ENCODE assay signal across 9 mouse cellular contexts in genomic region chr4:137727506-137728187, GRCm38 (mm10).
DNase-seq lines count a peak whose midpoint lies in the region; ATAC-seq and TF ChIP-seq lines count a peak whose summit lies in the region.
"Had no signal": no experiment of that assay in that cellular context is flagged by ENCODE, and none has a peak within 500 bp of the region (broad histone marks: within the 10 kb centered on the region; RNA-seq: fewer than 3 reads in every experiment).

No protein-coding gene starts in this region.

- H3K9me3 ChIP-seq in hindbrain, postnatal 0 days (ENCODE audit: low read length), result no peaks in the 10 kb centered on the region
- no peaks in the 10 kb centered on the region for H3K9me3 ChIP-seq in liver, postnatal 0 days (ENCODE audit: low read length)
- H3K9me3 ChIP-seq in stomach, embryonic 16.5 days (replicated peaks; ENCODE audit: control insufficient read depth, low read length), result no peaks in the 10 kb centered on the region
- H3K9me3 ChIP-seq: megakaryocyte, embryonic 14.5 days had no signal

- no peak overlapping the region for H3K4me2 ChIP-seq in hindbrain, postnatal 0 days (ENCODE audit: low read depth, low read length)
- H3K4me2 ChIP-seq in liver, postnatal 0 days (ENCODE audit: low read depth, low read length), result no peak overlapping the region
- no peak overlapping the region for H3K4me2 ChIP-seq in stomach, embryonic 16.5 days (ENCODE audit: low read depth, low read length)

- peak; percentile 40 to 66 for DNase-seq in lung, adult 18-20 months
- DNase-seq in lung, adult 2 months, result no peak
- peak; percentile 56 for DNase-seq in embryo, embryonic 10 days (ENCODE audit: low spot score)
- DNase-seq in hindbrain, postnatal 0 days (ENCODE audit: low spot score), result peak; percentile 73
- DNase-seq in liver, postnatal 0 days, result peak; percentile 69
- no peak for DNase-seq in layer of hippocampus, adult 9-10 months (ENCODE audit: low spot score)
- no peak for DNase-seq in layer of hippocampus, postnatal 25 days (ENCODE audit: extremely low spot score in 1 of 2, low spot score in 1 of 2)

- no peak overlapping the region for H3K9ac ChIP-seq in hindbrain, postnatal 0 days (replicated peaks; ENCODE audit: low read length)
- H3K9ac ChIP-seq in liver, postnatal 0 days (replicated peaks), result no peak overlapping the region
- H3K9ac ChIP-seq in stomach, embryonic 16.5 days (ENCODE audit: low read length), result no peak overlapping the region

- no peaks in the 10 kb centered on the region for H3K4me1 ChIP-seq in lung, adult 2 months (ENCODE audit: control insufficient read depth, insufficient read depth, low read length)
- H3K4me1 ChIP-seq in hindbrain, postnatal 0 days (ENCODE audit: insufficient read depth, low read length), result 0 out of 2 replicates have a peak, but pooled peaks cover 4% of the 10 kb centered on the region
- no peaks in the 10 kb centered on the region for H3K4me1 ChIP-seq in liver, postnatal 0 days (ENCODE audit: insufficient read depth)
- H3K4me1 ChIP-seq in stomach, embryonic 16.5 days (ENCODE audit: control insufficient read depth, insufficient read depth, low read length), result peaks cover 14% of the 10 kb centered on the region

- TF ChIP-seq CTCF in lung, adult 2 months (IDR thresholded peaks at IDR 0.05; ENCODE audit: insufficient read depth, low read length), result no peak
- no peak for TF ChIP-seq CTCF in hindbrain, postnatal 0 days (IDR thresholded peaks at IDR 0.05; ENCODE audit: low read depth)
- no peak for TF ChIP-seq CTCF in liver, postnatal 0 days (IDR thresholded peaks at IDR 0.05; ENCODE audit: low read depth)

- TF ChIP-seq EP300 in liver, postnatal 0 days (IDR thresholded peaks at IDR 0.05; ENCODE audit: low read depth), result no peak

- no peak overlapping the region for H3K4me3 ChIP-seq in lung, adult 2 months (replicated peaks; ENCODE audit: extremely low read depth, low read depth, low read length)
- no peak overlapping the region for H3K4me3 ChIP-seq in hindbrain, postnatal 0 days (ENCODE audit: low read length)
- no peak overlapping the region for H3K4me3 ChIP-seq in liver, postnatal 0 days (ENCODE audit: low read depth, low read length)
- no peak overlapping the region for H3K4me3 ChIP-seq in stomach, embryonic 16.5 days (replicated peaks; ENCODE audit: low read length)
- H3K4me3 ChIP-seq: megakaryocyte, embryonic 14.5 days had no signal

- ATAC-seq in hindbrain, postnatal 0 days, result peak; percentile 9; the same call in 1 of the 2 replicates
- 0 out of 2 replicates have a peak, but pooled peaks have one; percentile 9 for ATAC-seq in liver, postnatal 0 days
- ATAC-seq in stomach, embryonic 16.5 days (ENCODE audit: insufficient read depth, low FRiP score), result peak; percentile 10; the same call in 1 of the 2 replicates

- no peak for TF ChIP-seq POLR2A in lung, adult 2 months (IDR thresholded peaks at IDR 0.05; ENCODE audit: borderline replicate concordance, extremely low read depth, low read depth, low read length)

- no peaks in the 10 kb centered on the region for H3K36me3 ChIP-seq in hindbrain, postnatal 0 days (ENCODE audit: insufficient read depth, low read length)
- no peaks in the 10 kb centered on the region for H3K36me3 ChIP-seq in liver, postnatal 0 days (replicated peaks; ENCODE audit: insufficient read depth, low read length)
- H3K36me3 ChIP-seq in stomach, embryonic 16.5 days (ENCODE audit: control insufficient read depth, insufficient read depth, low read length), result no peaks in the 10 kb centered on the region

- H3K27ac ChIP-seq in hindbrain, postnatal 0 days, result 0 out of 2 replicates have a peak overlapping the region, but pooled peaks have one; percentile 16
- H3K27ac ChIP-seq in liver, postnatal 0 days (ENCODE audit: low read depth), result no peak overlapping the region
- no peak overlapping the region for H3K27ac ChIP-seq in stomach, embryonic 16.5 days (ENCODE audit: low read length)

- no peaks in the 10 kb centered on the region for H3K27me3 ChIP-seq in hindbrain, postnatal 0 days (ENCODE audit: insufficient read depth, low read length)
- H3K27me3 ChIP-seq in liver, postnatal 0 days (ENCODE audit: insufficient read depth, low read length), result peaks cover 36% of the 10 kb centered on the region
- peaks cover 24% of the 10 kb centered on the region for H3K27me3 ChIP-seq in stomach, embryonic 16.5 days (ENCODE audit: control insufficient read depth, insufficient read depth, low read length)

- 20% methylated on average over 18 of the region's 18 CpGs for WGBS in lung, adult 2 months
- 13% methylated on average over 14 of the region's 18 CpGs for WGBS in hindbrain, postnatal 0 days
- WGBS in liver, postnatal 0 days (ENCODE audit: insufficient replicate concordance), result 33% methylated on average over 4 of the region's 18 CpGs
- WGBS in stomach, embryonic 16.5 days, result 10% methylated on average over 17 of the region's 18 CpGs

Comparison
In these comparisons a context has a peak if more than half of its experiments do, and no peak if none do; other contexts are left out.
1. DNase-seq: peak in lung, adult 18-20 months (2 of 2), embryo, embryonic 10 days (single experiment), hindbrain, postnatal 0 days (single experiment) and liver, postnatal 0 days (single experiment); none in lung, adult 2 months (single experiment), layer of hippocampus, adult 9-10 months (single experiment) and layer of hippocampus, postnatal 25 days (0 of 2).
2. Peak in every context shown above with its lines, with median percentiles within 50 percentile points of each other: ATAC-seq.